Mouse (Mus musculus) ES-E14 (cell line): ENCODE data around the gene Pacsin2.

Experiments used
- CHD2 ChIP-seq: IDR thresholded peaks from 2 replicates; pipeline ENCODE4 v1.6.1; 2014; ENCODE audit warnings: mild to moderate bottlenecking, low read depth, low read length, inconsistent platforms
- HCFC1 ChIP-seq: IDR thresholded peaks from 2 replicates; pipeline ENCODE4 v1.6.1; 2012; ENCODE audit warnings: low read length, inconsistent platforms, borderline replicate concordance; ENCODE audit not compliant: insufficient read depth
- MAFK ChIP-seq: IDR thresholded peaks from 2 replicates; pipeline ENCODE4 v1.6.1; 2014; ENCODE audit warnings: mild to moderate bottlenecking, low read depth, low read length, inconsistent platforms; ENCODE audit not compliant: insufficient read depth
- ZC3H11A ChIP-seq: IDR thresholded peaks from 2 replicates; pipeline ENCODE4 v1.6.1; 2012; ENCODE audit warnings: low read depth, mild to moderate bottlenecking, inconsistent platforms, low read length, borderline replicate concordance
- ZNF384 ChIP-seq: IDR thresholded peaks from 2 replicates; pipeline ENCODE4 v1.6.1; 2012; ENCODE audit warnings: low read depth, low read length, inconsistent platforms

- no peak for TF ChIP-seq CHD2
- no peak for TF ChIP-seq MAFK
- no peak for TF ChIP-seq ZNF384
- no peak for TF ChIP-seq ZC3H11A
- no peak for TF ChIP-seq HCFC1
These were observed 15.4 kb upstream of the Pacsin2 start for GRCm38 (mm10) chr15:83479818-83480217.
